Mouse (Mus musculus): ENCODE data around the gene Gm11444.

- TF ChIP-seq CTCF (IDR thresholded peaks at IDR 0.05; ENCODE audit: low read depth) (no peak), EP300 (IDR thresholded peaks at IDR 0.05; ENCODE audit: low read depth) (no peak)
Measured at GRCm38 (mm10) chr11:85827342-85827741, 22.8 kb downstream of the Gm11444 start.

All from liver, postnatal 0 days (tissue).